Mouse (Mus musculus): ENCODE data around the gene Nop58. TPM values are rescaled to one million over a fixed set of nuclear protein-coding genes. Genes with fewer than 3 reads are reported as not detected.

Gene Nop58
- polyA plus RNA-seq, 1 experiment from 2014 or later = 55.9 TPM

GRCm38 (mm10) chr1:59670641-59671168 is 14.1 kb upstream of the Nop58 start, which contains the start of gene Sumo1:
TSS of gene Sumo1 (minus strand) at chr1:59670834.
- Histone ChIP-seq H3K4me2 (replicated peaks; ENCODE audit: low read depth, low read length) (peak within 1 kb of the TSS; percentile 79), H3K27me3 (replicated peaks; ENCODE audit: insufficient read depth, low read length) (no peaks in the 10 kb centered on the region), H3K4me3 (ENCODE audit: low read depth, low read length) (peak within 1 kb of the TSS; percentile 99), H3K9ac (replicated peaks; ENCODE audit: low read depth) (peak within 1 kb of the TSS; percentile 98), H3K36me3 (ENCODE audit: insufficient read depth, low read length) (no peaks in the 10 kb centered on the region), H3K4me1 (ENCODE audit: insufficient read depth, low read depth, low read length) (peaks cover 11% of the 10 kb centered on the region; the same call in 1 of the 2 replicates), H3K9me3 (ENCODE audit: low read length) (no peaks in the 10 kb centered on the region), H3K27ac (ENCODE audit: low read length) (peak within 1 kb of the TSS; percentile 97)
- under 1% methylated on average over 36 of the region's 36 CpGs for WGBS
- ATAC-seq (peak; percentile 97), DNase-seq (ENCODE audit: low spot score) (peak; percentile 96)
- TF ChIP-seq EP300 (IDR thresholded peaks at IDR 0.05) (no peak), CTCF (IDR thresholded peaks at IDR 0.05) (no peak)

DNA sequence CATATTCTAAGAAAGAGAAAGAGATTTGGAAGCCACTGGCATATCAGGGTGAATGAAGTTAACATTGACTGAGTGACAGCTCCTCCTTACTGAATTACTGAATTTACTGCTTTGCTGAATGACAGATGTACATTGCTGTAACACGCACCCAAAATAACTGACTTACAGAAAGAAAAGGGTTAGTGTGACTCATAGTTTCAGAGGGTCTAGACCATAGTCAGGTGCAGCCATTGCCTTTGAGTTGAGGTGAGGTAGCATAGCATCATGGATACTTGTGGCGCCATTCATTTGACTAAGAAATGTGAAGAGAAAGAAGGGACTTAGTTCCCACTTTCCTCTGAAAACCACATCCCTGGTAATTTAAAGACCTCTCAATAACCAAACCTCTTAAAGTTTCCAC is 11.1 kb upstream of the Nop58 start:
- H3K9ac ChIP-seq (replicated peaks; ENCODE audit: low read depth) = no peak overlapping the region
- no peaks in the 10 kb centered on the region for H3K9me3 ChIP-seq (ENCODE audit: low read length)
- no peaks in the 10 kb centered on the region for H3K27me3 ChIP-seq (replicated peaks; ENCODE audit: insufficient read depth, low read length)
- H3K4me3 ChIP-seq (ENCODE audit: low read depth, low read length) = no peak overlapping the region
- H3K27ac ChIP-seq (ENCODE audit: low read length) = no peak overlapping the region
- no peak for DNase-seq (ENCODE audit: low spot score)
- TF ChIP-seq CTCF (IDR thresholded peaks at IDR 0.05) = no peak
- no peak for TF ChIP-seq EP300 (IDR thresholded peaks at IDR 0.05)
- peaks cover 4% of the 10 kb centered on the region; the same call in 1 of the 2 replicates for H3K4me1 ChIP-seq (ENCODE audit: insufficient read depth, low read depth, low read length)
- H3K36me3 ChIP-seq (ENCODE audit: insufficient read depth, low read length) = no peaks in the 10 kb centered on the region
- ATAC-seq = no peak
- 94% methylated on average over 2 of the region's 2 CpGs for WGBS
- H3K4me2 ChIP-seq (replicated peaks; ENCODE audit: low read depth, low read length) = no peak overlapping the region

DNA sequence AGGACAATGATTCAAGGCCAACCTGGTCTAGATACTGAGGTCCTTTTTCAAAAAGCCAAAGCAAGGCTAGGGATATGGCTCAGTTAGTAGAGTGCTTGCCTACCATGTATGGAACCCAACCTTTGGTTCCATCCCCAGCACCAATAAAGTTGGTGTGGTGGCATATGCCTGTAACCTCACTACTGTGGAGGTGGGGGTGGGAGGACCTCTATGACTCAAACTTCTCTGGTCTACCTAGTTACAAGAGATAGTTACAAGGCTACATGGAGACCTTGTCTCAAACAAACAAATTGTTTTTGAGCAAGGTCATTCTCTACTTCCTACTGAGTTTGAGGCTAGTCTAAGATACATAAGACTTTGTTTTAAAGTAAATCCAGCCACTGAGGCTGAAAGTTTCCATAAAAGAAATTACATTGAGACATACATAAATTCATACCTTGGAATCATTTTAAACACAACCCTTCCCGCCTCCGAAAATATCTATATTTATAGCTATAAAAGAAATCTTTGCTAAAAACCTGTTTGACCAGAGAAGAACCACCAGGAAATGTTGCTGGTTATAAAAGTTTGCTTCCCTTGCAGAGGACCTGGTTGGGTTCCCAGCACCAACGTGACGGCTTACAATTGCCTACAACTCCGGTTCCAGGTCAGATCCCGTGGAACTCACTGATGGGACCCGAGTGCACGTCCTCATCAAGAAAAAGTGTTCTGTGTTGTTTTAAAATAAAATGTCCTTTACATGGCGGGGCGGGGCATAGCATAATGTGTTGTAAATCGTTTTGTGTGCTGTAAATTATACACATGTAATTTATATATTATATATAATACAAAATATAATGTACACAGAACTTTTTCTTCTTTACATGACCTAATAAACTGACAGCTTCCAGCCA is 599 bp upstream of the Nop58 start:
- H3K27me3 ChIP-seq (replicated peaks; ENCODE audit: insufficient read depth, low read length) = no peaks in the 10 kb centered on the region
- H3K4me1 ChIP-seq (ENCODE audit: insufficient read depth, low read depth, low read length) = no peaks in the 10 kb centered on the region; the same call in 1 of the 2 replicates
- no peak overlapping the region; the same call in 1 of the 2 replicates for H3K9ac ChIP-seq (replicated peaks; ENCODE audit: low read depth)
- H3K9me3 ChIP-seq (ENCODE audit: low read length) = no peaks in the 10 kb centered on the region
- no peak for TF ChIP-seq EP300 (IDR thresholded peaks at IDR 0.05)
- TF ChIP-seq CTCF (IDR thresholded peaks at IDR 0.05) = no peak
- ATAC-seq (peak; percentile 43), DNase-seq (ENCODE audit: low spot score) (no peak)
- peak overlapping the region; percentile 43 for H3K4me3 ChIP-seq (ENCODE audit: low read depth, low read length)
- peak overlapping the region; percentile 73 for H3K27ac ChIP-seq (ENCODE audit: low read length)
- WGBS = 7% methylated on average over 11 of the region's 11 CpGs
- H3K36me3 ChIP-seq (ENCODE audit: insufficient read depth, low read length) = no peaks in the 10 kb centered on the region
- peak overlapping the region; percentile 58 for H3K4me2 ChIP-seq (replicated peaks; ENCODE audit: low read depth, low read length)

- Histone ChIP-seq H3K27me3 (replicated peaks; ENCODE audit: insufficient read depth, low read length) (no peaks in the 10 kb centered on the region), H3K27ac (ENCODE audit: low read length) (no peak overlapping the region), H3K9ac (replicated peaks; ENCODE audit: low read depth) (no peak overlapping the region), H3K9me3 (ENCODE audit: low read length) (no peaks in the 10 kb centered on the region), H3K36me3 (ENCODE audit: insufficient read depth, low read length) (peaks cover 3% of the 10 kb centered on the region; the same call in 1 of the 2 replicates), H3K4me1 (ENCODE audit: insufficient read depth, low read depth, low read length) (no peaks in the 10 kb centered on the region; the same call in 1 of the 2 replicates), H3K4me3 (ENCODE audit: low read depth, low read length) (no peak overlapping the region), H3K4me2 (replicated peaks; ENCODE audit: low read depth, low read length) (no peak overlapping the region)
- 16% methylated on average over 1 of the region's 1 CpGs for WGBS
- no peak for TF ChIP-seq EP300 (IDR thresholded peaks at IDR 0.05)
- no peak for TF ChIP-seq CTCF (IDR thresholded peaks at IDR 0.05)
- no peak for ATAC-seq
- peak; percentile 25 for DNase-seq (ENCODE audit: low spot score)
Measured at GRCm38 (mm10) chr1:59687493-59687892, 2.7 kb downstream of the Nop58 start.

DNA sequence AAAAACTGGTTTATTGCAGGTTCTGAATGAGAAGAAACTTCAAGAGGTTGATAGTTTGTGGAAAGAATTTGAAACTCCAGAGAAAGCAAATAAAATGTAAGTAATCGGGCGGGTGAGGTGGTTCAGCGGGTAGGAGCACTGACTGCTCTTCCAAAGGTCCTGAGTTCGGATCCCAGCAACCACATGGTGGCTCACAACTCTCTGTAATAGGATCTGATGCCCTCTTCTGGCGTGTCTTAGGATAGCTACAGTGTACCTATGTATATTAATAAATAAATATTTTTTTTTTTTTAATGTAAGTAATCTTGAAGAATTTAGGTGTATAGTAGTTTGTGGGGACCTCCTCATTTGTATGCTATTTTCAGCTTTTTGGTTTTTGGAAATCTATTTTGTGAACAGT is 5.7 kb downstream of the Nop58 start:
- 84% methylated on average over 5 of the region's 5 CpGs for WGBS
- H3K27me3 ChIP-seq (replicated peaks; ENCODE audit: insufficient read depth, low read length) = no peaks in the 10 kb centered on the region
- DNase-seq (ENCODE audit: low spot score) (no peak), ATAC-seq (no peak)
- peaks cover 8% of the 10 kb centered on the region; the same call in 1 of the 2 replicates for H3K36me3 ChIP-seq (ENCODE audit: insufficient read depth, low read length)
- H3K4me2 ChIP-seq (replicated peaks; ENCODE audit: low read depth, low read length) = no peak overlapping the region
- H3K27ac ChIP-seq (ENCODE audit: low read length) = no peak overlapping the region
- no peak overlapping the region for H3K9ac ChIP-seq (replicated peaks; ENCODE audit: low read depth)
- no peak overlapping the region for H3K4me3 ChIP-seq (ENCODE audit: low read depth, low read length)
- peak; percentile 10; the same call in 1 of the 2 replicates for TF ChIP-seq CTCF (IDR thresholded peaks at IDR 0.05)
- TF ChIP-seq EP300 (IDR thresholded peaks at IDR 0.05) = no peak
- no peaks in the 10 kb centered on the region; the same call in 1 of the 2 replicates for H3K4me1 ChIP-seq (ENCODE audit: insufficient read depth, low read depth, low read length)
- no peaks in the 10 kb centered on the region for H3K9me3 ChIP-seq (ENCODE audit: low read length)

DNA sequence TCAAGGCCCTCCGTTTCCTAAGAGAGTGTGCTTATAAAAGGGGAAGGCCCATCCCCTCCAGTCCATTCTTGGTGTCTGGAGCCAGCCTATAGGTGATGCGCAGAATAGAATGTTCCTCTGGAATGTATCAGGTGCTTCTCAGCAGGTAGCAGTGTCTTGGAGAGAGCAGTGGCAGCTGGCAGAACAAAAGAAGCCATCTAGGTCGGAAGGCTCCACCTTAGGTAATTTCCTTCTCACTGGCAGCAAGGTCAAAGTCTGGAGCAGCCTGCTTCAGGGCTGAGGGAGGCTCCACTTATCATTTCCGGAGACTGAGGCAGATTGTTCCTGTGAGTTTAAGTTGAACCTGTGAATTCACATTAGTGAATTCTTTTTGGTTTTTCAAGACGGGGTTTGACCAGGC is 13.0 kb downstream of the Nop58 start:
- H3K4me1 ChIP-seq (ENCODE audit: insufficient read depth, low read depth, low read length) = no peaks in the 10 kb centered on the region
- TF ChIP-seq CTCF (IDR thresholded peaks at IDR 0.05) (no peak), EP300 (IDR thresholded peaks at IDR 0.05) (no peak)
- H3K4me2 ChIP-seq (replicated peaks; ENCODE audit: low read depth, low read length) = no peak overlapping the region
- no peak overlapping the region for H3K27ac ChIP-seq (ENCODE audit: low read length)
- WGBS = 73% methylated on average over 5 of the region's 5 CpGs
- no peaks in the 10 kb centered on the region for H3K27me3 ChIP-seq (replicated peaks; ENCODE audit: insufficient read depth, low read length)
- no peak overlapping the region for H3K4me3 ChIP-seq (ENCODE audit: low read depth, low read length)
- DNase-seq (ENCODE audit: low spot score) (no peak), ATAC-seq (no peak)
- H3K9me3 ChIP-seq (ENCODE audit: low read length) = no peaks in the 10 kb centered on the region
- peaks cover 25% of the 10 kb centered on the region for H3K36me3 ChIP-seq (ENCODE audit: insufficient read depth, low read length)
- no peak overlapping the region for H3K9ac ChIP-seq (replicated peaks; ENCODE audit: low read depth)
